Mouse (Mus musculus) liver, embryonic 11.5 days (tissue): Measurements from ENCODE around the gene Fbrs. TPM values are rescaled to one million over a fixed set of nuclear protein-coding genes. Genes with fewer than 3 reads are reported as not detected.

Source experiments
- ATAC-seq: fragments of 200-750 bp; cut with Nextera tagmentation; replicated peaks from 2 replicates; pipeline ENCODE4 v1.8.0; 2017; ENCODE audit warnings: moderate number of reproducible peaks, mild to moderate bottlenecking, moderate TSS enrichment, moderate library complexity; ENCODE audit not compliant: low FRiP score
- DNase-seq: peaks from one replicate; pipeline ENCODE4 v3.0.0-alpha.2; 2017; ENCODE audit warnings: low spot score
- H3K27ac ChIP-seq: fragments of 300-500 bp; sonication (generic); 2 replicates; pipeline ENCODE4 v1.5.1; 2014; ENCODE audit warnings: mild to moderate bottlenecking, low read depth, low read length, control low read depth
- H3K27me3 ChIP-seq: fragments of 300-500 bp; sonication (generic); replicated peaks from 2 replicates; pipeline ENCODE4 v1.6.1; 2014; ENCODE audit warnings: low read length, mixed read lengths; ENCODE audit not compliant: control insufficient read depth, insufficient read depth
- H3K36me3 ChIP-seq: fragments of 300-500 bp; sonication (generic); 2 replicates; pipeline ENCODE4 v1.6.1; 2014; ENCODE audit warnings: mild to moderate bottlenecking, low read length, moderate library complexity, mixed read lengths; ENCODE audit not compliant: control insufficient read depth, insufficient read depth
- H3K4me1 ChIP-seq: fragments of 300-500 bp; sonication (generic); replicated peaks from 2 replicates; pipeline ENCODE4 v1.6.1; 2014; ENCODE audit warnings: low read length, mixed read lengths; ENCODE audit not compliant: control insufficient read depth, insufficient read depth
- H3K4me2 ChIP-seq: fragments of 300-500 bp; sonication (generic); 2 replicates; pipeline ENCODE4 v1.6.1; 2014; ENCODE audit warnings: mild to moderate bottlenecking, control low read depth, moderate library complexity
- H3K4me3 ChIP-seq: fragments of 300-500 bp; sonication (generic); 2 replicates; pipeline ENCODE4 v1.5.1; 2014; ENCODE audit warnings: low read depth, low read length, control low read depth
- H3K9ac ChIP-seq: fragments of 300-500 bp; sonication (generic); 2 replicates; pipeline ENCODE4 v1.6.1; 2014; ENCODE audit warnings: low read depth, low read length, control low read depth
- H3K9me3 ChIP-seq: fragments of 300-500 bp; sonication (generic); 2 replicates; pipeline ENCODE4 v1.6.1; 2016; ENCODE audit warnings: low read length, inconsistent platforms, mixed read lengths; ENCODE audit not compliant: control insufficient read depth
- WGBS: fragments of 180-500 bp; shearing (Covaris S2); extraction: QIAGEN DNeasy Blood & Tissue Kit; methylation state at CpG from one replicate; pipeline ENCODE4 v1.1.7; 2014; 5-methylcytosine and 5-hydroxymethylcytosine counted together
- polyA plus RNA-seq: library from polyadenylated mRNA; unstranded; fragments of >200 nt; fragmentation: Nextera tagmentation; extraction: Ambion mirVana; gene quantifications from 2 replicates; pipeline ENCODE4 v1.2.1, GENCODE M21; 2014

Fbrs gene
- polyA plus RNA-seq, 1 experiment from 2014 or later, result 12.4 TPM

- Histone ChIP-seq H3K36me3 (peaks cover 38% of the 10 kb centered on the region), H3K27me3 (no peaks in the 10 kb centered on the region), H3K4me3 (peak overlapping the region; percentile 89), H3K4me1 (peaks cover 10% of the 10 kb centered on the region), H3K9ac (peak overlapping the region; percentile 92), H3K4me2 (peak overlapping the region; percentile 76), H3K27ac (peak overlapping the region; percentile 98), H3K9me3 (no peaks in the 10 kb centered on the region)
- WGBS, result 3% methylated on average over 7 of the region's 7 CpGs
- DNase-seq (no peak), ATAC-seq (no peak)
Observed at GRCm38 (mm10) chr7:127472060-127472459, 6.9 kb upstream of the Fbrs start.

DNA sequence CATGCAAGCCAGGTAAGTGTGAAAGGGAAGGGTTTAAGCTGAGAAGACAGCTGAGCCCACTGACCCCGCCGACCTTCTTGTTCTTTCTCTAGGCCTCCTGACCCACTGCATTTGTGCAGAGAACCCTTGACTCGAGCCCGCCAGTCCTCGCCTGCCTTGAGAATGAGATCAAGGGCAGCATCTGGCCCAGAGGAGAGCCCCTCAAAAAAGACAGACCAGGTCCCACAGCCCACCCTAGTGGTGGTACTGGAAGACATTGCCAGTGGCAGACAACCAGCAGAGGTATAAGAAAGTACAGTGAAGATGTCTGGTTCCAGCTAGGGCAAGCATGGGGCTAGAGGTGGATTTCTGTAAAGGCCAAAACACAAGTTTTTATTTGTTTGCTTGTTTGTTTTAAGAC is 5.3 kb upstream of the Fbrs start:
- 85% methylated on average over 5 of the region's 5 CpGs for WGBS
- no peak for DNase-seq

GRCm38 (mm10) chr7:127474378-127475070 is 4.5 kb upstream of the Fbrs start:
- 84% methylated on average over 6 of the region's 6 CpGs for WGBS
- H3K4me1 ChIP-seq, result peaks cover 13% of the 10 kb centered on the region
- no peaks in the 10 kb centered on the region for H3K9me3 ChIP-seq

More for the DNA sequence above, 5.3 kb upstream of the Fbrs start:
- Histone ChIP-seq H3K27me3 (no peaks in the 10 kb centered on the region), H3K27ac (no peak overlapping the region), H3K4me3 (no peak overlapping the region), H3K36me3 (peaks cover 32% of the 10 kb centered on the region), H3K9ac (0 out of 2 replicates have a peak overlapping the region, but pooled peaks have one; percentile 14), H3K4me2 (no peak overlapping the region), H3K4me1 (peaks cover 13% of the 10 kb centered on the region), H3K9me3 (no peaks in the 10 kb centered on the region)
- no peak for ATAC-seq

DNA sequence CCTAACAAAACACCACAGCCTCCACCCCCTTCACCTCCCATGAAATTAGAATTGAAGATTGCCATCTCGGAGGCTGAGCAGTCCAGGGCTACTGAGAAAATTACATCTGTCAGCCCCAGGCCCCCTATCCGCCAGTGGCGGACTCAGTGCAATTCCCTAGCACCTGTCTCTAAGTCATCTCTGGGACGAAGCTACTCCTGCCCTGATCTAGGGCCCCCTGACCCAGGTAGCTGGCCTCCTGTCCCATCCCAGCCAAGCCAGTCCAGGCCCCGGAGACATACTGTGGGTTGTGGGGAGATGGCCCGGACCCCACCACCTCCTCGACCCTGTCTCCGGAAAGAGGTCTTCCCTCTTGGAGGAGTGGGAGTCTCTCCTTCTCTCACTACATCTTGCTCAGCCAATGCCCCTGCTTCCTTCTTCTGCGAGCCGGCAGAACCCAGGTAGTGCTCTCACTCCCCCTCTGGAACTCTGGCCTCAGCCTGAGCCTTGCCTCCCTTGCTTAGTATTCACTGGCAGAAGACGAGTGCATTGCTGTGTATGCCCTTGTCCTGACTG is 3.7 kb upstream of the Fbrs start:
- no peak overlapping the region for H3K4me2 ChIP-seq
- H3K9ac ChIP-seq, result no peak overlapping the region
- H3K4me1 ChIP-seq, result peaks cover 19% of the 10 kb centered on the region
- WGBS, result 95% methylated on average over 11 of the region's 11 CpGs
- H3K4me3 ChIP-seq, result no peak overlapping the region
- H3K27ac ChIP-seq, result no peak overlapping the region
- no peaks in the 10 kb centered on the region for H3K9me3 ChIP-seq
- H3K27me3 ChIP-seq, result no peaks in the 10 kb centered on the region
- ATAC-seq (no peak), DNase-seq (no peak)
- peaks cover 32% of the 10 kb centered on the region for H3K36me3 ChIP-seq

More at GRCm38 (mm10) chr7:127474378-127475070, 4.5 kb upstream of the Fbrs start:
- no peak overlapping the region for H3K9ac ChIP-seq
- H3K4me3 ChIP-seq, result no peak overlapping the region
- no peak overlapping the region for H3K4me2 ChIP-seq
- peaks cover 32% of the 10 kb centered on the region for H3K36me3 ChIP-seq
- ATAC-seq (no peak), DNase-seq (no peak)
- H3K27ac ChIP-seq, result no peak overlapping the region
- no peaks in the 10 kb centered on the region for H3K27me3 ChIP-seq

DNA sequence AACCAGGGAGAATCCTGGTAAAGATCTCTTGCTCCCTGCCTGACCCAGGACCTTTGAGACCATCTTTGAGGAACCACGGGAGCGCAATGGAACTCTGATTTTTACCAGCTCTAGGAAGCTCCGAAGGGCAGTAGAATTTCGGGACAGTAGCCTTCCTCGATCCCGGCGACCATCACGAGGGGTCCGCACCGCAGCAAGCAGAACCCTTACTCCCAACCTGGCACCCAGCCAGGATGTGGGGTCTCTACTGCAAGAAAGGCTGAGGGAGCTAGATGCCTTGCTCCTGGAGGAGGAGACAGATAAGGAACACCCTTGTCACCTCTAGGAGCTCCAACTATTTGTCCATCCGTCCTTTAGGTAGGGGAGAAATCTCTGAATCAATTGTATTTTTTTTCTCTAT is 2.7 kb upstream of the Fbrs start:
- Histone ChIP-seq H3K36me3 (peaks cover 36% of the 10 kb centered on the region), H3K9me3 (no peaks in the 10 kb centered on the region), H3K4me2 (peak overlapping the region; percentile 28), H3K9ac (no peak overlapping the region), H3K4me1 (peaks cover 30% of the 10 kb centered on the region), H3K27me3 (no peaks in the 10 kb centered on the region), H3K4me3 (no peak overlapping the region), H3K27ac (no peak overlapping the region)
- WGBS, result 92% methylated on average over 11 of the region's 11 CpGs
- no peak for DNase-seq
- ATAC-seq, result no peak

GRCm38 (mm10) chr7:127476855-127477254 is 2.1 kb upstream of the Fbrs start:
- H3K27ac ChIP-seq, result peak overlapping the region; percentile 93; the same call in 1 of the 2 replicates
- H3K9me3 ChIP-seq, result no peaks in the 10 kb centered on the region
- no peak for DNase-seq
- no peak for ATAC-seq
- 74% methylated on average over 4 of the region's 4 CpGs for WGBS
- H3K4me1 ChIP-seq, result peaks cover 30% of the 10 kb centered on the region
- H3K4me2 ChIP-seq, result peak overlapping the region; percentile 86
- no peaks in the 10 kb centered on the region for H3K27me3 ChIP-seq
- H3K9ac ChIP-seq, result peak overlapping the region; percentile 57
- H3K4me3 ChIP-seq, result peak overlapping the region; percentile 95
- peaks cover 36% of the 10 kb centered on the region for H3K36me3 ChIP-seq

DNA sequence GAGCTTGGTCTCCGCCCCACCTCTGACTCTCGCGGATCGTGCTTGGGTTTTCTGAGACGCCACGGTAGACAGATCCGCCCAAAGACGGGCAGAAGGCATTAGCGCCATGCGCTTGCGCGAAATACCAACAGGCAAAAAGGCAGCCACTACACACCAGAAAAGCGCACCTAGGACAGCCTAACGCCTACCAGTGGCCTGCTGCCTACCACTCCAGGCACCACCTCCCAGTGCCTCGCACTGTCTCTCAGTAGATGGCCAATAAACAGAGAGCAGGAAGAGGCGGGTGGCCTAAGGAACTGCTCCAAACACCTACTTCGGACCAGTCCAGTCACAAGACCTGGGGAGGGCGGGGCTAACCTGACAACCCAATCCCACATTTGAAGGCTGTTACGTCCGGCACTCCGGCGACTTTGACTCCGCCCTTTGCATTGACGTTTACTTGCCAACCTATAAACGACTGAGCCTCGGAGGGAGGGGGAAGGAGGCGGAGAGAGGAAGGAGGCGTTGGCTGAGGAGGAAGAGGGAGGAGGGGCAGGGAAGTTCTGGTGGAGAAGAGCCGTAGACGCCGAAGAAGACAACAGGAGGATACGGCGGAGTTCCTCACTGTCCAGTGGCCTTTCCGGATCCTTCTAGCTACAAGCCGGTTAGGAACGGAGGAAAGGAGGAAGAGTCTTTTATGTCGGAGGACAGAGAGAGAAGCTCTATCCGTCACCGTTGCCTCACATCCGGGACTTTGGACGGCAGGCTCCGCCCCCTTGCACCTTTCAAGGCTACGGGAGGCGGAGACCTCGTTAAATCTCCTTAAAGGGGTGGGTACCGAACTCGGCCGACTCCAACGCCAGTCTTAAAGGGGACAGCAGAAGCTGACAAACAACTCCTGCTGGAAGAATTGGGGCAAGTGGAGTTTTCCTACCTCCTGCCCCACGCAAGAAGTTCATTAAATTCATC is 1.0 kb upstream of the Fbrs start:
- H3K4me1 ChIP-seq, result peaks cover 24% of the 10 kb centered on the region

DNA sequence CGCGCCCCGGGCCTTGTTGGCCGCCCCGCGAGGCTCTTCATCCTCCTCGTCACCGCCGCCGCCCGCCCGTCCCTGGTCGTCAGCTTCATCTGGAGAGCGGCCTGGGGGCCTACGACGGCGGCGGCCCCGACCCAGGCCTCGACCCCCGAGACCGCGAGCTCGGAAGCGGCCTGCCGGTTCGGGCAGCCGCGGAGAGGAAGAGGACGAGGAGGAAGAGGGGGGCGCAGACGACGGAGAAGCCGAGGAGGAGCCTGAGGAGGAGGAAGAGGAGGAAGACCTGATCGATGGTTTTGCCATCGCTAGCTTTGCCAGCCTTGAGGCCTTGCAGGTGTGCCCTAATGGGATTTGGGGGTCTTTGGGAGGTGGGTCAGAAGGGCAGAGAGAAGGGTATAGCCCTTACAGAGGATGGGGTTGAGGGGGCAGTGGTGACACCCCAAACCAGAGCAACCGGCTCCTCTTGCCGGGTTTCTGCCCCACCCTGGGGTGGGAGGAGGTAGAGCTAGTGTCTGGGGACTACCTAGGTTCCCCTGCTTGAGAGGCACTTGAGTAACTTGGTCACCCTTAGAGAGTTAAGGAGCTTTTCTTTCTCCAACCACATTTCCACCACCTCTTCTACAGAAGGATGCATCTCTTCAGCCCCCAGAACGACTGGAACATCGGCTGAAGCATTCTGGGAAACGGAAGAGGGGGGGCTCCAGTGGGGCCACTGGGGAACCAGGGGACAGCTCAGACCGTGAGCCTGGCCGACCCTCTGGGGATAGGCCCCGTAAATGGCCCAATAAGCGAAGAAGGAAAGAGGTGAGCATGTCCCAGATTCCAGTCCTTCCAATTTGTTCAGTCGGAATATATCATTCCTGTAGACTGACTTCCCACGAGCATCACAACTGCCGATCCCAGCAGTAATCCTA is 573 bp downstream of the Fbrs start:
- no peaks in the 10 kb centered on the region for H3K9me3 ChIP-seq
- H3K4me1 ChIP-seq, result peaks cover 24% of the 10 kb centered on the region
- H3K4me2 ChIP-seq, result peak overlapping the region; percentile 96
- DNase-seq (no peak), ATAC-seq (no peak)
- WGBS, result 5% methylated on average over 47 of the region's 48 CpGs
- peak overlapping the region; percentile 93 for H3K27ac ChIP-seq
- peak overlapping the region; percentile 93 for H3K9ac ChIP-seq
- H3K4me3 ChIP-seq, result peak overlapping the region; percentile 95
- H3K27me3 ChIP-seq, result no peaks in the 10 kb centered on the region
- peaks cover 41% of the 10 kb centered on the region for H3K36me3 ChIP-seq

More for the DNA sequence above, 1.0 kb upstream of the Fbrs start:
- Histone ChIP-seq H3K4me2 (peak overlapping the region; percentile 96), H3K9ac (peak overlapping the region; percentile 93), H3K9me3 (no peaks in the 10 kb centered on the region), H3K27ac (peak overlapping the region; percentile 93), H3K36me3 (peaks cover 44% of the 10 kb centered on the region), H3K27me3 (no peaks in the 10 kb centered on the region), H3K4me3 (peak overlapping the region; percentile 95)
- peak; percentile 94 for ATAC-seq
- DNase-seq, result peak; percentile 98
- 1% methylated on average over 50 of the region's 50 CpGs for WGBS
